Mouse (Mus musculus) CD4-positive, CD25-positive, alpha-beta regulatory T cell, adult 4 months (primary cell): ENCODE data around the gene Foxk1. TPM values are rescaled to one million over a fixed set of nuclear protein-coding genes. Genes with fewer than 3 reads are reported as not detected.

ENCODE experiments used
- ATAC-seq: one replicate; pipeline ENCODE4 v1.8.0; 2017
- polyA plus RNA-seq, 2 experiments: library from polyadenylated mRNA; unstranded; fragments of 100-300 nt; shearing (Covaris generic); gene quantifications; one replicate each; pipeline ENCODE4 v1.2.1; 2017

Gene Foxk1
- polyA plus RNA-seq, 2 experiments from 2014 or later, result 8.2 to 13.2 TPM

GRCm38 (mm10) chr5:142483581-142483980, 82.3 kb downstream of the Foxk1 start:
- no peak for ATAC-seq

GRCm38 (mm10) chr5:142486654-142487053, 85.4 kb downstream of the Foxk1 start:
- no peak for ATAC-seq

- ATAC-seq, result no peak
Measured at GRCm38 (mm10) chr5:142489955-142490707, 88.8 kb downstream of the Foxk1 start.

DNA sequence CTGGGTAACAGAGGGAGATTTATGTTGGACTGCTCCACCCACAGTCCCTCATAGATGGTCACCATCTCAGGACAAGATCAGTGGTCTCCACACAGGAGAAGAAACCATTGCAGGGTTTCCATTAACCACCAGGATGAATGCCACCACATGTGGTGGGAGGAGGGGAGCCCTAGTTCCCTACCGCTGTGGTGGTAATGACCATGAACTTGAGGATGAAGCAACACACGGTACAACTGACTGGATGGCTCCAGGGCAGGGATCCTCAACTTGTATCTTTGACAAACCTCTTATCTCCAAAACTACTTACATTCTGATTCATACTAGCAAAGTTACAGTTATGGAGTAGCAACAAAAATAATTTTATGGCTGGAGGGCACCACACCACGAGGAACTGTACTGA, 92.0 kb downstream of the Foxk1 start:
- no peak for ATAC-seq

DNA sequence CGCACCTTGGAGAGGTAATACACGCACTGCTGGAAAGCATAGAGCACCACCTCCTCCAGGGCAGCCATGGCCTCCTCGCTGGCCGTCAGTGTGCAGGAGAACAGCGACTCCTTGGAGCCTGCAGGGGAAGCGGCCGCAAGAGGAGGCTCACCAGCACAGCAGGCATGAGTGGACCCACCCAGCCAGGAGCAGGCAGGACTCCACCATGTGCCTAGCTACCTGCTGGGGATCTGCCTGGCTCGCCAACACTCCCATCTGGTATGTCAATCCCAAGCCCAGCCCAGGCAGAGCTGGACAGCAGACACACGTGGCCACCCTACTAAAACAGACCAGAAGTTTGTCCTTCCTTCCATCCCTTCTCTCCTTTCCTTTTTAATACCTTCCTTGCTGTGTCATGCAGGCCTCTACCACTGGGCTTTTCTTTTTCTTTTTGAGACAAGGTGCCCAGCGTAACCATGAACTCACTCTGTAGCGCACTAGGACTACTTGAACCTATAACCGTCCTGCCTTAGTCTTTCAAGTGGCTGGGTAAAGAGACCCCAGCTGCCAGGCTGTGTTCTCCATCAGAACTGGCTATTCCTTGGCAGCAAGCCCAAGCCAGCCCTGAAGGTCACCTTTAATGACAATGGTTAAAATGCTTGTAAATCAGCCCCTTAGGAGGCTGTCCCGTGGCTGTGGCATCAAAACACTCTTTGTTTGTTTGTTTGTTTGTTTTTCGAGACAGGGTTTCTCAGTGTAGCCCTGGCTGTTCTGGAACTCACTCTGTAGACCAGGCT, 94.2 kb downstream of the Foxk1 start:
- no peak for ATAC-seq

DNA sequence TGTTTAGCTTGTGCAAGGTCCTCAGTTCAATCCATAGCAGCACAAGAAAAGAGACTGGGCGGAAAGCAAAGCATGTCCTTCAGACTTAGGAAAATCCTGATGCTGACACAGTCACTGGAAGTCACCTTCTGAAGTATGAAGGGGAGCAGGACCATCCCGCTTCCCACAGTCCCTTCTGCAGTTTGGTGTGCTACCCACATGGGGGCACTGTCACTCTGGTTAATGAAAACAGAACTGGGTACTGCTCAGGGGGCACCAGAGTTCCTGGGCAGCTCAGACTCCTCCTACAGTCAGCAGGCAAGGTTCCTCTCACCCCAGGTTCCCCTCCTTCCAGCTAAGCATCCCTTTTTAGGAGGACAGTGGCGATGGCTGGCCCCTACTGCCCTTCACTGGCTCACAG, 97.7 kb downstream of the Foxk1 start:
- ATAC-seq, result no peak

DNA sequence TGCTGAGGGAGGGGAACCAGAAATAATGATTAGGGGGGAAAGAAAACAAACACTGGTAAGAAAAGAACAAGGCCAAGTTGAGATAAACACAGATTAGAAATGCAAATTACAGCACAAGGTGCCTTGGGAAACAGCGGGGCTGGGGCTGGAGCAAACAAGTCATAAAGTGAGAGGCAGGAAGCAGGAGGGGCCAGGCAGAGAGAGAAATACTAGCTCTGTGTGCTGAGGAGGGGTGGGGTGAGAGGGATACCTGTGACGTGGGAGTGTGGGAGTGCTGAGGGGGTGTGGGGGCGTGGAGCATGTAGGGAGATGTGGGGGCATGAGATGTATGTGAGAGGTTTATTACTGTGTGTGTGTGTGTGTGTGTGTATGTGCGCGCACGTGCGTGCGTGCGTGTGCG, 99.6 kb downstream of the Foxk1 start:
- no peak for ATAC-seq

- no peak for ATAC-seq
Measured at GRCm38 (mm10) chr5:142502414-142502813, 101.1 kb downstream of the Foxk1 start.

- no peak for ATAC-seq
Measured at GRCm38 (mm10) chr5:142504175-142504574, 102.9 kb downstream of the Foxk1 start.

GRCm38 (mm10) chr5:142505695-142506423, 104.6 kb downstream of the Foxk1 start:
- no peak for ATAC-seq

- ATAC-seq, result no peak
Measured at GRCm38 (mm10) chr5:142509141-142510060, 108.1 kb downstream of the Foxk1 start.

- ATAC-seq, result no peak
Measured at GRCm38 (mm10) chr5:142510061-142510414, 108.7 kb downstream of the Foxk1 start.

Other genes with a start within 250 kb of the Foxk1 start
- gene Ap5z1, start 62.4 kb downstream of the Foxk1 start, polyA plus RNA-seq, result 10 to 100 TPM; 19.5 to 28.9 TPM
- gene Papolb, start 128.6 kb downstream of the Foxk1 start, polyA plus RNA-seq, result not detected
- gene Radil, start 149.6 kb downstream of the Foxk1 start, polyA plus RNA-seq, result not detected
- not detected for gene Mmd2, start 207.3 kb downstream of the Foxk1 start, polyA plus RNA-seq
- 10 to 100 TPM; 17.2 to 20.1 TPM for gene Wipi2, start 226.2 kb downstream of the Foxk1 start, polyA plus RNA-seq